ENCODE assay signal across 14 mouse cellular contexts in genomic region chr14:120136736-120137135, GRCm38 (mm10).
DNase-seq lines count a peak whose midpoint lies in the region; ATAC-seq and TF ChIP-seq lines count a peak whose summit lies in the region.
"Had no signal": no experiment of that assay in that cellular context is flagged by ENCODE, and none has a peak within 500 bp of the region (broad histone marks: within the 10 kb centered on the region; RNA-seq: fewer than 3 reads in every experiment).

No protein-coding gene starts in this region.

- WGBS in forebrain, embryonic 16.5 days = 70% methylated on average over 8 of the region's 8 CpGs
- WGBS in forebrain, embryonic 11.5 days = 89% methylated on average over 8 of the region's 8 CpGs
- 89% methylated on average over 8 of the region's 8 CpGs for WGBS in intestine, embryonic 15.5 days

- no peak for TF ChIP-seq POLR2A in brain, embryonic 14.5 days (IDR thresholded peaks at IDR 0.05; ENCODE audit: borderline replicate concordance, extremely low read depth, insufficient read depth, insufficient read length, poor library complexity, severe bottlenecking)

- TF ChIP-seq CTCF in brain, embryonic 14.5 days (IDR thresholded peaks at IDR 0.05; ENCODE audit: borderline replicate concordance, extremely low read depth, insufficient read depth, insufficient read length) = no peak

- H3K4me2 ChIP-seq in forebrain, embryonic 16.5 days (ENCODE audit: low read length) = no peak overlapping the region
- no peak overlapping the region for H3K4me2 ChIP-seq in forebrain, embryonic 11.5 days (ENCODE audit: low read depth, low read length, severe bottlenecking)
- no peak overlapping the region for H3K4me2 ChIP-seq in intestine, embryonic 15.5 days (replicated peaks)

- H3K27me3 ChIP-seq in forebrain, embryonic 16.5 days (replicated peaks; ENCODE audit: control insufficient read depth, insufficient read depth, low read length) = no peaks in the 10 kb centered on the region
- H3K27me3 ChIP-seq in forebrain, embryonic 11.5 days (ENCODE audit: control insufficient read depth, insufficient read depth, low read length) = no peaks in the 10 kb centered on the region
- H3K27me3 ChIP-seq in intestine, embryonic 15.5 days (replicated peaks) = no peaks in the 10 kb centered on the region
- H3K27me3 ChIP-seq: kidney, embryonic 15.5 days; limb, embryonic 13.5 days had no signal

- peak; percentile 26; the same call in 1 of the 2 replicates for ATAC-seq in forebrain, embryonic 16.5 days
- no peak for ATAC-seq in forebrain, embryonic 11.5 days (replicated peaks; ENCODE audit: low FRiP score)
- no peak for ATAC-seq in intestine, embryonic 15.5 days

- peaks cover 18% of the 10 kb centered on the region for H3K4me1 ChIP-seq in forebrain, embryonic 16.5 days (replicated peaks; ENCODE audit: control insufficient read depth, insufficient read depth, low read length)
- no peaks in the 10 kb centered on the region for H3K4me1 ChIP-seq in forebrain, embryonic 11.5 days (replicated peaks; ENCODE audit: control insufficient read depth, insufficient read depth, low read length)
- H3K4me1 ChIP-seq in intestine, embryonic 15.5 days (replicated peaks) = no peaks in the 10 kb centered on the region; the same call in 1 of the 2 replicates

- DNase-seq in forebrain, embryonic 11.5 days (ENCODE audit: low spot score) = no peak
- DNase-seq in left cerebral cortex, adult 18-20 months (ENCODE audit: low spot score in 2 of 2) = peak; percentile 76 to 82
- DNase-seq in left cerebral cortex, postnatal 4 days = no peak
- peak; percentile 65 for DNase-seq in brain, embryonic 14.5 days (ENCODE audit: low read depth)
- DNase-seq in left cerebral cortex, postnatal 14 days (ENCODE audit: low spot score in 2 of 2) = peak; percentile 62 to 80
- no peak for DNase-seq in gastrocnemius, postnatal 25 days
- DNase-seq: cerebellum, adult 9-10 months; lung, embryonic 14.5 days had no signal

- no peak overlapping the region for H3K4me3 ChIP-seq in forebrain, embryonic 16.5 days (replicated peaks; ENCODE audit: low read length)
- no peak overlapping the region for H3K4me3 ChIP-seq in forebrain, embryonic 11.5 days (ENCODE audit: low read depth, low read length)
- H3K4me3 ChIP-seq in intestine, embryonic 15.5 days (replicated peaks) = no peak overlapping the region

- H3K36me3 ChIP-seq in forebrain, embryonic 16.5 days (ENCODE audit: control insufficient read depth, insufficient read depth) = no peaks in the 10 kb centered on the region
- H3K36me3 ChIP-seq in forebrain, embryonic 11.5 days (ENCODE audit: control insufficient read depth, insufficient read depth, low read length) = no peaks in the 10 kb centered on the region
- no peaks in the 10 kb centered on the region for H3K36me3 ChIP-seq in intestine, embryonic 15.5 days
- H3K36me3 ChIP-seq: kidney, embryonic 15.5 days; limb, embryonic 13.5 days had no signal

- no peaks in the 10 kb centered on the region for H3K9me3 ChIP-seq in forebrain, embryonic 16.5 days (ENCODE audit: control insufficient read depth, low read length)
- H3K9me3 ChIP-seq in forebrain, embryonic 11.5 days (ENCODE audit: control insufficient read depth, low read length) = no peaks in the 10 kb centered on the region
- no peaks in the 10 kb centered on the region for H3K9me3 ChIP-seq in intestine, embryonic 15.5 days
- H3K9me3 ChIP-seq: kidney, embryonic 15.5 days; limb, embryonic 13.5 days; megakaryocyte, embryonic 14.5 days had no signal

- intact Hi-C loops in left cerebral cortex, postnatal 4 days (cut with DNase I) = loop anchor here (2.0 to 5.0 kb wide), 3 partner anchors 126 to 262 kb away; partner anchors contain the start of gene Mbnl2
- intact Hi-C loops in left cerebral cortex, postnatal 14 days (cut with DNase I) = loop anchor here (5.0 to 10.0 kb wide), 2 partner anchors 141 to 338 kb away; partner anchors contain the start of genes Mbnl2 and Rap2a

- H3K9ac ChIP-seq in forebrain, embryonic 16.5 days (replicated peaks; ENCODE audit: low read depth, low read length) = no peak overlapping the region
- H3K9ac ChIP-seq in forebrain, embryonic 11.5 days (ENCODE audit: low read length) = no peak overlapping the region
- no peak overlapping the region for H3K9ac ChIP-seq in intestine, embryonic 15.5 days
- H3K9ac ChIP-seq: hindbrain, embryonic 14.5 days; kidney, embryonic 15.5 days; limb, embryonic 13.5 days; lung, embryonic 14.5 days had no signal

- H3K27ac ChIP-seq in forebrain, embryonic 16.5 days (ENCODE audit: low read length) = no peak overlapping the region
- no peak overlapping the region for H3K27ac ChIP-seq in forebrain, embryonic 11.5 days (ENCODE audit: low read depth, low read length)
- H3K27ac ChIP-seq in intestine, embryonic 15.5 days = no peak overlapping the region
- H3K27ac ChIP-seq: hindbrain, embryonic 14.5 days had no signal

Comparison
In these comparisons a context has a peak if more than half of its experiments do, and no peak if none do; other contexts are left out.
1. DNase-seq: peak in left cerebral cortex, adult 18-20 months (2 of 2), brain, embryonic 14.5 days (single experiment) and left cerebral cortex, postnatal 14 days (2 of 2); none in forebrain, embryonic 11.5 days (single experiment), left cerebral cortex, postnatal 4 days (single experiment) and gastrocnemius, postnatal 25 days (single experiment).